Mouse (Mus musculus) liver, embryonic 13.5 days (tissue): ENCODE data around the gene Cyb5r3. TPM values are rescaled to one million over a fixed set of nuclear protein-coding genes. Genes with fewer than 3 reads are reported as not detected.
A peak's percentile ranks its signal among the peaks of the same experiment; 100 is the strongest.

ENCODE experiments used
- ATAC-seq: fragments of 200-750 bp; cut with Nextera tagmentation; 2 replicates; pipeline ENCODE4 v1.8.0; 2017; ENCODE audit warnings: low read depth, mild to moderate bottlenecking, moderate number of reproducible peaks, moderate library complexity
- DNase-seq: peaks from one replicate; pipeline ENCODE4 v3.0.0; 2022
- H3K27ac ChIP-seq: fragments of 300-500 bp; sonication (generic); 2 replicates; pipeline ENCODE4 v1.5.1; 2015; ENCODE audit warnings: moderate library complexity, mild to moderate bottlenecking, inconsistent platforms
- H3K27me3 ChIP-seq: fragments of 300-500 bp; sonication (generic); 2 replicates; pipeline ENCODE4 v1.6.1; 2015; ENCODE audit warnings: mild to moderate bottlenecking, inconsistent platforms
- H3K36me3 ChIP-seq: fragments of 300-500 bp; sonication (generic); 2 replicates; pipeline ENCODE4 v1.6.1; 2015; ENCODE audit warnings: mild to moderate bottlenecking, inconsistent platforms
- H3K4me1 ChIP-seq: fragments of 300-500 bp; sonication (generic); replicated peaks from 2 replicates; pipeline ENCODE4 v1.6.1; 2015; ENCODE audit warnings: inconsistent platforms
- H3K4me2 ChIP-seq: fragments of 300-500 bp; sonication (generic); 2 replicates; pipeline ENCODE4 v1.6.1; 2015; ENCODE audit warnings: inconsistent platforms, mild to moderate bottlenecking, moderate library complexity
- H3K4me3 ChIP-seq: fragments of 300-500 bp; sonication (generic); replicated peaks from 2 replicates; pipeline ENCODE4 v1.5.1; 2015; ENCODE audit warnings: mild to moderate bottlenecking, inconsistent platforms
- H3K9ac ChIP-seq: fragments of 300-500 bp; sonication (generic); 2 replicates; pipeline ENCODE4 v1.6.1; 2015; ENCODE audit warnings: mild to moderate bottlenecking, inconsistent platforms
- H3K9me3 ChIP-seq: fragments of 300-500 bp; sonication (generic); replicated peaks from 2 replicates; pipeline ENCODE4 v1.6.1; 2016; ENCODE audit warnings: inconsistent platforms
- WGBS: fragments of 180-500 bp; shearing (Covaris S2); methylation state at CpG from one replicate; pipeline ENCODE4 v1.1.7; 2015; ENCODE audit not compliant: insufficient replicate concordance; 5-methylcytosine and 5-hydroxymethylcytosine counted together
- polyA plus RNA-seq: library from polyadenylated mRNA; unstranded; fragments of >200 nt; fragmentation: Nextera tagmentation; extraction: Ambion mirVana; gene quantifications from 2 replicates; pipeline ENCODE4 v1.2.1, GENCODE M21; 2015

Cyb5r3 gene
- polyA plus RNA-seq, 1 experiment from 2014 or later, result 110 TPM

DNA sequence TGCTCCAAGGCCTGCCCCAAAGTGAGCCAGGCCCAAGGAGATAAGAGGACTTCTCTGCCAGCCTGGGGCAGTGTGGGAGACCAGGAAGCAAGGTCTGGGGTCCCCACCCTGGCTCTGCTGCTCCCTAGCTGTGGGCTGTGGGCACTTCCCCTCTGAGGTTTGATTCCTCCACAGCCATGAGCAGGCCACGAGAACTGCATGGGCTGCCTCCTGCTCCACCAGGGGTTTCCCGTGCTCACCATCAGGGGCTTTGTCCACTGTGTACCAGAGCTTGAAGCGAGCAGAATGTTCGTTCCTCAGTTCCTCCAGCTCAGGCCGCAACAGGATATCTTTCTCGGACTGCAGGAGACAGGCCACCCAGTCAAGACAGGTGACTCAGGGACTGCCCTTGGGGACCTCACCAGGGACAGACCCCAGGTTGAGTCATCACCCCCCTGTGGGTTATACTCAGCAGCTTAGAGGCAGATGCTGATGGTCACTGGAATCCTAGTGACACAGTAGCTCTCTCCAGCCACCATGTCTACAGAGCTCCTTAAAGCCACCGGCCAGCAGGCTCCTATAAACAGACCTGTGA, 13.7 kb downstream of the Cyb5r3 start:
- 78% methylated on average over 7 of the region's 7 CpGs for WGBS
- Histone ChIP-seq H3K4me2 (no peak overlapping the region), H3K27me3 (no peaks in the 10 kb centered on the region), H3K9me3 (no peaks in the 10 kb centered on the region), H3K4me3 (no peak overlapping the region), H3K27ac (peak overlapping the region; percentile 32), H3K9ac (no peak overlapping the region), H3K4me1 (peaks cover 62% of the 10 kb centered on the region), H3K36me3 (peaks cover 99% of the 10 kb centered on the region)
- 0 out of 2 replicates have a peak, but pooled peaks have one; percentile 6 for ATAC-seq
- no peak for DNase-seq

DNA sequence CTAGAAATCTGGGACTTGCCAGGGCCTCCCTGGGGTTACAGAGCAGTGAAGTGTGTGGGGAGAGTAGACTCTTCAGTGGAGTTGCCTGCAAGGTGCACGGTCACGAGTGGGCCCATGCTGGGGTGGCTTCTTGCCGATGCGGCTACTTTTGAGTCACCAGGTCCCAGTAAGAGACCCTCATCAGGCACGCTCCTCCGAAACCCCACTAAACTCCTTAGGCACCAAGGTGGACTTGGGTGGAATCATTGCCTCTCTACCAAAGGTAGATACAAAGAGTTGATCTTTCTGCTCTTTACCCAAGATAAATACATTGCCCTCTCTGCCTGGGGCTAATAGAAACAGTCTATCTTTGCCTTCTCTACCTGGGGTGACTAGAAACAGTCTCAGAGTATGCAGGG, 14.7 kb downstream of the Cyb5r3 start:
- Histone ChIP-seq H3K4me1 (peaks cover 53% of the 10 kb centered on the region), H3K4me3 (no peak overlapping the region), H3K36me3 (peaks cover 99% of the 10 kb centered on the region), H3K4me2 (no peak overlapping the region), H3K27ac (peak overlapping the region; percentile 32), H3K9ac (no peak overlapping the region), H3K9me3 (no peaks in the 10 kb centered on the region), H3K27me3 (no peaks in the 10 kb centered on the region)
- DNase-seq (no peak), ATAC-seq (no peak)
- WGBS, result 92% methylated on average over 6 of the region's 6 CpGs

DNA sequence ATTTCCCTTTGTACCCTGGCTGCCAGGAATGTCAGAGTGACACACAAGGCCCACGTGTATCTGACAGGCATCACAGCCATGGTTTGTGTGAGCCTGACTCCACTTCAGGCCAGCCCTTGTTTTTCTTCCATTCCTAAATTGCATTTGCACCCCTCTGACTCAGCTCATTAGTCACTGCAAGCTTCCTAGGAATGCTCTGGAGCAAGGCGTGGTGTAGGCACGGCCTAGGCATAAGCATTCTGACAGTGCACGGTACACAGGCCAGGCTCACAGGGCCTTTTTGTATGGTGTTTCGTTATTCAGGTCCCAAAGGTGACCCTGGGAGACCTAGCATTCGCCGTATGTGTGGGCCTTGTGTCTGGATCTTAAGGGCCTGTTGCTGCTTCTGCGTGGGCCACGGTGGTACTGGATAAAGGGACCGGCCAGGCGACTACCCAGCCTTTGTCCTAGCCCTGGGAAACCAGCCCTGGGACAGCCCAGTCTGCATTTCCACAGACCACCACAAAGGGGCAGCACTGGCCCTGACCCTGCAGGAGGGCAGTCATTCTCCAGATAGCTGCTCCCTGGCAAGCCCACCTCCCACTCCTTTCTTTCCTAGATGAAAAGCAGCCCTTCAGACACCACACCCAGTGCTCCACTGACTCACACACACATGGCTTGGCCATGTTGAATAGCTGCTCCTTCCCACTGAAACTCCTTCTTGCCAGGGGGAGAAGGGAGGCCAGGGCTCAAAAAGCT, 15.3 kb downstream of the Cyb5r3 start:
- peaks cover 94% of the 10 kb centered on the region for H3K36me3 ChIP-seq

DNA sequence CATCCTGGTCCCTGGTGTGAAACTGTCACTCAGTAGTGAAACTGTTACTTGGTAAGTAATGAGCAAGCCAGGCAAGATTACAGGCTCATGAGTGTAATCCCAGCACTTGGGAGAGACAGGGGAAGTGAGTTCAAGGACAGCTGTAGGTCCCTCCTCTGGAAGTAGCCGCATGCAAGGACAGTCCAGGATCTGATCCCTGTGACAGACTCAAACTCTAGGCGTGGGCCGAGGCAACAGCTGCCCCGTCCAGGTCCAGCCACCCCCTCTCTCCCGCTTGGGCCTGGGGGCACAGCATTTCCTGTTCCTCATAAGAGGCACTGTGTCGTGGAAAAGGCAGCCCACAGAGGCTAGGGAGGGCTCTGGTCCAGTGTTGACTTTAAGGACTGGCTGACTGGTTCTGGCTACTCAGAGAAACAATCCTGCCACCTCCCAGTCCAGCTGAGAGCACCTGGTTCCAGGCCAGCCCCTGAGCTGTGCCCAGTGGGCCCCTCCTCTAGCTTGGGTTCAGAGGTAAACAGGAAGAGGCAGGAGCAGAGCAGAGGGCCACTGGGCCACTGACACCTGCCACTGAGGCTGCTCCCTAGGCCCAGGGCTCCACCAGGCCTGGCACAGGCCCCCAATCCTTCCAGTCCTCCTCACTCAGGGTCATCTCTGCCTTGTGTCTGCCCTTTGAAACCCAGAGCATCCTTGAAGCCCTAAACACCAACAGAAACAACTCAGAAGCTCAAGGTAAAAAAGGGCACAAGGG, 16.5 kb downstream of the Cyb5r3 start:
- DNase-seq, result no peak
- no peak overlapping the region for H3K9ac ChIP-seq

More for the DNA sequence above, 15.3 kb downstream of the Cyb5r3 start:
- Histone ChIP-seq H3K4me2 (no peak overlapping the region), H3K27ac (peak overlapping the region; percentile 14; the same call in 1 of the 2 replicates), H3K9me3 (no peaks in the 10 kb centered on the region), H3K9ac (no peak overlapping the region), H3K4me1 (peaks cover 47% of the 10 kb centered on the region), H3K27me3 (no peaks in the 10 kb centered on the region), H3K4me3 (no peak overlapping the region)
- WGBS, result 76% methylated on average over 11 of the region's 11 CpGs
- DNase-seq, result peak; percentile 42
- ATAC-seq, result no peak

DNA sequence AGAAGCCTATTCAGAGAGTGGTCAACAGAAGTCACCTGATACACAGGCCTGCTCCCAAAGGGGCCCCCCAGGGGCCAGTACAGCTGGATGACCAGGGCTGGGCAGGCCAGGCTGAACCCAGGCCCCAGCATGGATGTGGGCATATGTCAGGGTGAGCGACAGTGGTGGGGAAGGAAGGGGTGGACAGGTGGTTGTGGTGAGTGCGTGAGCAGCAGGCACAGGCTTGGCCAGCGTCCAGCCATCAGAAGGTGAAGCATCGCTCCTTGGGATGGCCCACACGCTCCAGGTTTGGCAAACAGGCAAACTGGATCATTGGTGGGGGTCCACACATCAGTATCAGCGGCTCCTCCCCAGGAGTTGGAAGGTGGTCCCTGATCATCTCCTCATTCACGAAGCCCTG, 18.1 kb downstream of the Cyb5r3 start:
- ATAC-seq (no peak), DNase-seq (no peak)
- Histone ChIP-seq H3K4me3 (no peak overlapping the region), H3K9ac (no peak overlapping the region), H3K4me2 (no peak overlapping the region), H3K9me3 (no peaks in the 10 kb centered on the region), H3K27ac (no peak overlapping the region), H3K36me3 (peaks cover 66% of the 10 kb centered on the region), H3K27me3 (no peaks in the 10 kb centered on the region), H3K4me1 (peaks cover 35% of the 10 kb centered on the region)
- WGBS, result 94% methylated on average over 7 of the region's 7 CpGs

More for the DNA sequence above, 16.5 kb downstream of the Cyb5r3 start:
- Histone ChIP-seq H3K4me1 (peaks cover 39% of the 10 kb centered on the region), H3K36me3 (peaks cover 82% of the 10 kb centered on the region), H3K27me3 (no peaks in the 10 kb centered on the region), H3K4me3 (no peak overlapping the region), H3K27ac (peak overlapping the region; percentile 27; the same call in 1 of the 2 replicates), H3K4me2 (no peak overlapping the region), H3K9me3 (no peaks in the 10 kb centered on the region)
- ATAC-seq, result no peak
- 68% methylated on average over 6 of the region's 6 CpGs for WGBS

DNA sequence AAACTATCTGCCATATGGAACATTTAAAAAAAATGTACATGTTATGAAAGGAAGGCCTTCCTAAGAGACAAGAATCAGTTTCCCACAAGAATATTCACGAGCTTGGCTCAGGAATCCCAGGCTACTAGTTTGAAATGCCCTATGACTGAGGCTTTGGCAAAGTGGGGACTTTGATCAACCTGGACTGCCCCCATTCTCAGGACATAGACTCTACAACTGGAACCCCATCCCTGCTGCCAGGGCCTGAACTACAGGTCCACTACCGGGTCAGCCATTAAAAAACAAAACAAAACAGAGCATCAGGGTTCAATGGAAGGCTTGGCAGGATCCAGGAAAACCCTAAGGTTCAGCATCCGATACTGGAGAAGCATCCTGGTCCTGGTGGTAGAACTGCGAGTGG, 21.7 kb downstream of the Cyb5r3 start:
- WGBS, result 79% methylated on average over 4 of the region's 4 CpGs
- H3K4me1 ChIP-seq, result peaks cover 41% of the 10 kb centered on the region
- H3K36me3 ChIP-seq, result peaks cover 50% of the 10 kb centered on the region
- no peak for ATAC-seq
- H3K27ac ChIP-seq, result peak overlapping the region; percentile 95
- H3K4me3 ChIP-seq, result no peak overlapping the region
- 0 out of 2 replicates have a peak overlapping the region, but pooled peaks have one; percentile 9 for H3K4me2 ChIP-seq
- no peaks in the 10 kb centered on the region for H3K9me3 ChIP-seq
- peak overlapping the region; percentile 46; the same call in 1 of the 2 replicates for H3K9ac ChIP-seq
- H3K27me3 ChIP-seq, result no peaks in the 10 kb centered on the region
- no peak for DNase-seq

DNA sequence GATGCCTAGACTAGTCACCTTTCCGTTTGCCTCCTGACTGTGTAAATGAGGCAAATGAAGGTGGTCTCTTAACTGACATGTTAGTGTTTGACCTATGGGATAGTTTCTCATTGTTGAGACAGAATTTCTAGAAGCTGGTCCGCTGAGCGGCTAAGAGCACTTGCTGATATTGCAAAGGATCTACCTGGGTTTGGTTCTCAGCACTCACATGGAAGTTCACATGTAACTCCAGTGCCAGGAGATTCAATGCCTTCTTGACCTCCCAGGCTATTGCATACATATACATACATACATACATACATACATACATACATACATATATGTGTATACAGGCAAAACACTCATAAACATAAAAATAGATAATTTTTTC, 22.3 kb downstream of the Cyb5r3 start:
- H3K4me2 ChIP-seq, result peak overlapping the region; percentile 36
- peaks cover 46% of the 10 kb centered on the region for H3K4me1 ChIP-seq
- peak overlapping the region; percentile 23 for H3K4me3 ChIP-seq
- no peaks in the 10 kb centered on the region for H3K9me3 ChIP-seq
- peak overlapping the region; percentile 98 for H3K9ac ChIP-seq
- no peak for ATAC-seq
- DNase-seq, result no peak
- WGBS, result 18% methylated on average over 3 of the region's 3 CpGs
- H3K27ac ChIP-seq, result peak overlapping the region; percentile 95
- no peaks in the 10 kb centered on the region for H3K27me3 ChIP-seq
- H3K36me3 ChIP-seq, result peaks cover 50% of the 10 kb centered on the region

DNA sequence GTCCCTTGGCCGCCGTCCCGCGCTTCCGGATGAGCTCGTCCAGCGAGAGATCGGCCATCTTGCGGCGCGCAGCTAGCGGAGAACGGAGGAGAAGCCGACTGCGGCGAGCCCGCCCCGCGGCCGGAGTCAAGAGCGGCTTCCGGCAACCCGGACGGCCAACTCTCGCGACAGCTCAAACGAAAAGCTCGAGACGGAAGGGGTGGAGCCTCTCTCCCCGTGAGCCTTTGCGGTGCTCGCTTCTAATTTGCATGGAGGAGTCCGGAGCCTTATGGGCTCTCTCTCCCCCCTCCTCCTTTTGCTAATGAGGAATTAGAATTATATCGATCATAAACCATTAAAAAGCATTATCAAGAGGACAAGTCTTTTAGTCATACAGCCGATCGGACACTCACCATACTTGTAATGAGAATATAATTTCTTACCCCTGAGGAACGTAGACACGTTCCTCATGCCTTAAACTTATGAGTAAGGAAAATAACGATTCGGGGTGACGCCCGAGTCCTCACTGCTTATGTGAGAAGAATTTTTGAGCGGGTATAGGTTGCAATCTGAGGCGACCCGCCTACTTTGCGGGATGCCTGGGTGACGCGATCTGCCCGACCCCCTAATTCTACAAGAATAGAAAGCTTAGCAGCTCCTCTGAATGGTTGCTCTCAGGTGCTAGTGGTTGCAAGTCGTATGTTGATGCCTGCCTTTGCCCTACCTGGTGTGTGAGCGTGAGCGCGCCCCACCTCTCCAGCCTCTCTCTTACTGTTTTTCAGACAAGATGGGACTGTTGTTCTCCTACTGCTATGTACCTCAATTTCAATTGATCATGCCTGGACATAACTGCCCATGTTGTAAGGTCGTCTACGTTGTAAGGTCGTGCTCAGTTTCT, 23.0 kb downstream of the Cyb5r3 start, which contains the start of gene Poldip3:
Gene Poldip3 (minus strand): TSS at position 189 of the 877 bp plus-strand sequence.
- H3K9me3 ChIP-seq, result no peaks in the 10 kb centered on the region
- no peaks in the 10 kb centered on the region for H3K27me3 ChIP-seq
- H3K27ac ChIP-seq, result peak within 1 kb of the TSS; percentile 95
- DNase-seq (peak; percentile 97), ATAC-seq (peak; percentile 88)
- under 1% methylated on average over 56 of the region's 56 CpGs for WGBS
- peak within 1 kb of the TSS; percentile 93 for H3K4me3 ChIP-seq
- H3K9ac ChIP-seq, result peak within 1 kb of the TSS; percentile 98
- H3K4me2 ChIP-seq, result peak within 1 kb of the TSS; percentile 92
- H3K4me1 ChIP-seq, result peaks cover 53% of the 10 kb centered on the region
- peaks cover 51% of the 10 kb centered on the region for H3K36me3 ChIP-seq

DNA sequence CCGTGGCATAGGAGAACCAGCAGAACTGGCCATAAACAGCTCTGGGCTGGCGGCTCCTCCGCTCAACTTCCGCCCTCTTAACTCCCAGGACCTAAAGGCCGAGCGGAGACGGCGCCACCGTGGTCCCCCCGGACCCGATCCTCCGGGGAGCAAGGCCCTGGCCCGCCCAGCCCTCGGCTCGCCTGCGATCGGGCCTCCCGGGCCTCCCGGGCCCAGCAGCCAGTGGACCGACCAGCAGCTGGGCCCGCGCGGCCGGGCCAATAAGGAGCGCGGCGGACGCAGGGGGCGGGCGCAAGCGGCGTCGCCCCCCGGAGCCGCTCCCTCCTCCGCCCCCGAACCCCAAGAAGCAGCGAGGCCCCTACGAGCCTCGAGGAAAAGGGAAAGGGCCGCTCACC, 23.6 kb downstream of the Cyb5r3 start:
- DNase-seq, result peak; percentile 79
- Histone ChIP-seq H3K4me3 (peak overlapping the region; percentile 93), H3K4me1 (peaks cover 58% of the 10 kb centered on the region), H3K27me3 (no peaks in the 10 kb centered on the region), H3K9me3 (no peaks in the 10 kb centered on the region), H3K36me3 (peaks cover 51% of the 10 kb centered on the region), H3K27ac (peak overlapping the region; percentile 95), H3K9ac (peak overlapping the region; percentile 98), H3K4me2 (peak overlapping the region; percentile 92)
- 0% methylated on average over 29 of the region's 41 CpGs for WGBS
- peak; percentile 83 for ATAC-seq

DNA sequence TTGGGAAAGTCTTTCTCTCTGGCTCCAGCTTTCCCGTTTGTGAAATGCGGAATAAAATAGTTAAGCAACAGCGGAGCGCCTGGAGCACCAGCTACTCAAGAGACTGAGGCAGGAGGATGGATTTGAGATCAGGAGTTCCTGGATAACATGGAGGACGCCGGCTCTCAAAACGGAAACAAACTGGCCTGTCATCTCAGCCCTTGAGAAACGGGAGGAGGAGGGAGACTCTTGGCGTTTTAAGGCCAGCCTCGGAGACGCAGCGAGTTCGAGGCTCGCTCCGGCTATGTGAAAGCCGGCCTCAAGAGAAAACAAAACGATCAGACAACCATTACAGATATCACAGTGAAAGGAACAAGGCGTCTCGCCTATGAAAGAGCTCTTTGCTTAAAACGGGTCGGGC, 24.0 kb downstream of the Cyb5r3 start:
- Histone ChIP-seq H3K9me3 (no peaks in the 10 kb centered on the region), H3K27ac (peak overlapping the region; percentile 95), H3K4me3 (peak overlapping the region; percentile 93), H3K36me3 (peaks cover 47% of the 10 kb centered on the region), H3K27me3 (no peaks in the 10 kb centered on the region), H3K9ac (peak overlapping the region; percentile 98), H3K4me2 (peak overlapping the region; percentile 92), H3K4me1 (peaks cover 61% of the 10 kb centered on the region)
- DNase-seq, result no peak
- ATAC-seq, result no peak
- 1% methylated on average over 21 of the region's 21 CpGs for WGBS
